Mouse (Mus musculus): Measurements from ENCODE around the gene 4930539E08Rik.
A peak's percentile ranks its signal among the peaks of the same experiment; 100 is the strongest.

Gene 4930539E08Rik

GRCm38 (mm10) chr17:28894050-28894767, 20.9 kb downstream of the 4930539E08Rik start:
- DNase-seq, result no peak

GRCm38 (mm10) chr17:28886266-28886665, 28.9 kb downstream of the 4930539E08Rik start:
- no peak for DNase-seq

- no peak for DNase-seq
These were observed 29.9 kb downstream of the 4930539E08Rik start for GRCm38 (mm10) chr17:28885231-28885630.

- no peak for DNase-seq
These were observed 31.1 kb downstream of the 4930539E08Rik start for GRCm38 (mm10) chr17:28883941-28884516.

GRCm38 (mm10) chr17:28882810-28883209, 32.3 kb downstream of the 4930539E08Rik start:
- DNase-seq, result no peak

GRCm38 (mm10) chr17:28882316-28882715, 32.8 kb downstream of the 4930539E08Rik start:
- DNase-seq, result peak in 1 of 2 experiments; percentile 27

- DNase-seq, result peak; percentile 76 to 78
These were observed 35.2 kb downstream of the 4930539E08Rik start for GRCm38 (mm10) chr17:28879931-28880391.

GRCm38 (mm10) chr17:28876821-28877220, 38.3 kb downstream of the 4930539E08Rik start:
- DNase-seq, result no peak

GRCm38 (mm10) chr17:28876331-28876730, 38.8 kb downstream of the 4930539E08Rik start:
- DNase-seq, result no peak

- peak in 1 of 2 experiments; percentile 28 for DNase-seq
These were observed 39.8 kb downstream of the 4930539E08Rik start for GRCm38 (mm10) chr17:28875316-28875715.

- DNase-seq, result peak in 1 of 2 experiments; percentile 31
These were observed 40.3 kb downstream of the 4930539E08Rik start for GRCm38 (mm10) chr17:28874825-28875224.

- DNase-seq, result no peak
These were observed 40.9 kb downstream of the 4930539E08Rik start for GRCm38 (mm10) chr17:28874216-28874615.

GRCm38 (mm10) chr17:28872322-28872721, 42.8 kb downstream of the 4930539E08Rik start:
- no peak for DNase-seq

- no peak for DNase-seq
These were observed 43.3 kb downstream of the 4930539E08Rik start for GRCm38 (mm10) chr17:28871831-28872230.

GRCm38 (mm10) chr17:28870435-28870834, 44.7 kb downstream of the 4930539E08Rik start:
- DNase-seq, result no peak

GRCm38 (mm10) chr17:28869412-28870110, 45.6 kb downstream of the 4930539E08Rik start:
- DNase-seq, result no peak

GRCm38 (mm10) chr17:28867381-28867780, 47.7 kb downstream of the 4930539E08Rik start:
- DNase-seq, result no peak

- DNase-seq, result no peak
These were observed 48.2 kb downstream of the 4930539E08Rik start for GRCm38 (mm10) chr17:28866921-28867320.

GRCm38 (mm10) chr17:28864464-28864863, 50.7 kb downstream of the 4930539E08Rik start:
- DNase-seq, result no peak

- DNase-seq, result no peak
These were observed 51.2 kb downstream of the 4930539E08Rik start for GRCm38 (mm10) chr17:28863926-28864325.

- no peak for DNase-seq
These were observed 56.9 kb downstream of the 4930539E08Rik start, which contains the start of gene Pnpla1 for GRCm38 (mm10) chr17:28858205-28858604. Pnpla1 (plus strand) TSS chr17:28858411.

GRCm38 (mm10) chr17:28856030-28856429, 59.1 kb downstream of the 4930539E08Rik start:
- no peak for DNase-seq

- no peak for DNase-seq
These were observed 59.8 kb downstream of the 4930539E08Rik start for GRCm38 (mm10) chr17:28855166-28855885.

Data from cerebellum, postnatal 36 days (tissue).